Mouse (Mus musculus) stomach, embryonic 15.5 days (tissue): ENCODE measurements around the gene Bicc1. TPM values are rescaled to one million over a fixed set of nuclear protein-coding genes. Genes with fewer than 3 reads are reported as not detected.
"Not testable (repeated sequence)": the region's sequence is repeated elsewhere in the genome, so short reads cannot be mapped to it uniquely, and the experiment has no call there.

Experiments
- ATAC-seq: fragments of 200-750 bp; cut with Nextera tagmentation; 2 replicates; pipeline ENCODE4 v1.8.0; 2017; ENCODE audit warnings: low read depth, moderate number of reproducible peaks, moderate TSS enrichment; ENCODE audit not compliant: insufficient read depth, low FRiP score
- H3K27ac ChIP-seq: fragments of 300-500 bp; sonication (generic); 2 replicates; pipeline ENCODE4 v1.5.1; 2015; ENCODE audit warnings: mild to moderate bottlenecking, inconsistent platforms
- H3K27me3 ChIP-seq: fragments of 300-500 bp; sonication (generic); replicated peaks from 2 replicates; pipeline ENCODE4 v1.6.1; 2015; ENCODE audit warnings: inconsistent platforms
- H3K36me3 ChIP-seq: fragments of 300-500 bp; sonication (generic); 2 replicates; pipeline ENCODE4 v1.6.1; 2015; ENCODE audit warnings: inconsistent platforms
- H3K4me1 ChIP-seq: fragments of 300-500 bp; sonication (generic); 2 replicates; pipeline ENCODE4 v1.6.1; 2015; ENCODE audit warnings: inconsistent platforms
- H3K4me2 ChIP-seq: fragments of 300-500 bp; sonication (generic); 2 replicates; pipeline ENCODE4 v1.6.1; 2015; ENCODE audit warnings: mild to moderate bottlenecking, inconsistent platforms
- H3K4me3 ChIP-seq: fragments of 300-500 bp; sonication (generic); replicated peaks from 2 replicates; pipeline ENCODE4 v1.5.1; 2015; ENCODE audit warnings: inconsistent platforms
- H3K9ac ChIP-seq: fragments of 300-500 bp; sonication (generic); 2 replicates; pipeline ENCODE4 v1.6.1; 2015; ENCODE audit warnings: inconsistent platforms
- H3K9me3 ChIP-seq: fragments of 300-500 bp; sonication (generic); 2 replicates; pipeline ENCODE4 v1.6.1; 2016; ENCODE audit warnings: inconsistent platforms
- WGBS: fragments of 180-500 bp; shearing (Covaris S2); methylation state at CpG from one replicate; pipeline ENCODE4 v1.1.7; 2015; 5-methylcytosine and 5-hydroxymethylcytosine counted together
- polyA plus RNA-seq: library from polyadenylated mRNA; unstranded; fragments of >200 nt; fragmentation: Nextera tagmentation; extraction: Ambion mirVana; gene quantifications from 2 replicates; pipeline ENCODE4 v1.2.1, GENCODE M21; 2015

Gene Bicc1
- polyA plus RNA-seq, 1 experiment from 2014 or later: 23.1 TPM

DNA sequence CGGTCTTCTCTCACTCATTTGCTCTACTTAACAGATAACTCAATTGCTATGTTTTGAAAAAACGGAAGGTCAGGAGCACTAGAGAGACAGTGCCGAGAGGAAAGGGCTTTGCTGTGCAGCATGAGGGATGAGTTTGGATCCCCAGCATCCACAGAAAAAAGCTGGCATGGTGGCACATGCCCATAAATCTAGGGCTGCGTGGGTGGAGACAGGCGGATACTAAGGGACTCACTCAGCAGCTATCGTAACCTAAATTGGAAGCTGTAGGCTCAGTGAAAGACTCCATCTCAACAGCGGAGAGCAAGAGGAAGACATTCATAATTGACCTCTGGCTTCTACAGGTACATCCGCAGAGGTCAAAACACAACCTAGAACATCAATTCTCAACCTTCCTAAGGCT, 179.8 kb downstream of the Bicc1 start:
- Histone ChIP-seq H3K4me1 (0 out of 2 replicates have a peak, but pooled peaks cover 8% of the 10 kb centered on the region), H3K4me3 (no peak overlapping the region), H3K9me3 (no peaks in the 10 kb centered on the region), H3K9ac (no peak overlapping the region), H3K27me3 (no peaks in the 10 kb centered on the region), H3K4me2 (no peak overlapping the region), H3K36me3 (no peaks in the 10 kb centered on the region), H3K27ac (no peak overlapping the region)
- ATAC-seq: no peak
- WGBS: 93% methylated on average over 8 of the region's 8 CpGs

- WGBS: 37% methylated on average over 6 of the region's 6 CpGs
- no peak overlapping the region for H3K4me2 ChIP-seq
- H3K4me1 ChIP-seq: 0 out of 2 replicates have a peak, but pooled peaks cover 8% of the 10 kb centered on the region
- H3K27me3 ChIP-seq: no peaks in the 10 kb centered on the region
- no peak overlapping the region for H3K27ac ChIP-seq
- no peak overlapping the region for H3K4me3 ChIP-seq
- H3K9ac ChIP-seq: no peak overlapping the region
- no peaks in the 10 kb centered on the region for H3K9me3 ChIP-seq
- ATAC-seq: no peak
- no peaks in the 10 kb centered on the region for H3K36me3 ChIP-seq
Measured at GRCm38 (mm10) chr10:70977141-70977540, 182.4 kb downstream of the Bicc1 start.

DNA sequence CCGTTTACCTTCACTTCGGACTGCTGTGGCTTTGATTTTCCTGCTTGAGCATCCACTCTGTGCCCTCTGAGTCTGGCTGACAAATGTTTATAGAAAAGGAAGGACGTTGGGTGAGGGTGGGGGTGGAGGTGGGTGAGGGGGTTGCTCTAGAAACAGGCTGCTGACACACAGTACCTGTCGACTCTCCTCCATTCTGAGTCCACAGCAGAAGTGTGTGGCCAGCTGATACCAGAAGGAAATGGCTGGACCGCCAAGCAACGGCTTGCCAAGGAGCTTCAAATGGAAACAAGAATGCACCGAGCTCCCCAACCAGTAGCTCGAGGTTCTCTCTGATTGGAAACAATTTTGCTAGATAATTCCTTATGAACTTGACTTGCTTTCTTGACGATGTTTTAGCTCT, 182.9 kb downstream of the Bicc1 start:
- 35% methylated on average over 9 of the region's 9 CpGs for WGBS
- Histone ChIP-seq H3K4me2 (no peak overlapping the region), H3K27me3 (no peaks in the 10 kb centered on the region), H3K9ac (no peak overlapping the region), H3K4me3 (no peak overlapping the region), H3K9me3 (no peaks in the 10 kb centered on the region), H3K36me3 (no peaks in the 10 kb centered on the region), H3K4me1 (0 out of 2 replicates have a peak, but pooled peaks cover 8% of the 10 kb centered on the region), H3K27ac (no peak overlapping the region)
- ATAC-seq: no peak

DNA sequence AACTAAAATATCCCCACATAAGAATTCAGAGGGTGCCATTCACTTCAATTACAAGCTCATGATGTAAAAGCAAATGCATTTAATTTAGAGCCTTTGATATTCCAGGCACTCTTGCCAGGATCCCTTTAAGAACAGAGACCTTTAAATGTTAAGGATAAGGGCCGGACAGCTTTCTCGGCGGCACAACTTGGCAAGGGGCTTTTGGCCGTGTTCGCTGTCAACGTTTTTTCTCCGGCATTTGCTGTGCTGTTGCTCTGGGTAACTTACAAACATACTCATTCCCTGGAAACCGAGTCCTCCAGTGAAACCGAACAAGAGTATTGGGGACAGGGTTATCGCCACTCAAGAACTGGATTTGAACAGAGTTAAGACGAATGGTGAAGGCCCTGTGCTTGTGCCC, 188.3 kb downstream of the Bicc1 start:
- no peak overlapping the region for H3K9ac ChIP-seq
- H3K27me3 ChIP-seq: no peaks in the 10 kb centered on the region
- H3K27ac ChIP-seq: no peak overlapping the region
- H3K4me1 ChIP-seq: peaks cover 7% of the 10 kb centered on the region
- ATAC-seq: no peak
- 87% methylated on average over 11 of the region's 11 CpGs for WGBS
- H3K4me2 ChIP-seq: no peak overlapping the region
- H3K4me3 ChIP-seq: no peak overlapping the region
- no peaks in the 10 kb centered on the region for H3K36me3 ChIP-seq
- H3K9me3 ChIP-seq: no peaks in the 10 kb centered on the region

- no peak overlapping the region for H3K9ac ChIP-seq
- 79% methylated on average over 13 of the region's 13 CpGs for WGBS
Measured at GRCm38 (mm10) chr10:70968848-70969683, 190.4 kb downstream of the Bicc1 start.

DNA sequence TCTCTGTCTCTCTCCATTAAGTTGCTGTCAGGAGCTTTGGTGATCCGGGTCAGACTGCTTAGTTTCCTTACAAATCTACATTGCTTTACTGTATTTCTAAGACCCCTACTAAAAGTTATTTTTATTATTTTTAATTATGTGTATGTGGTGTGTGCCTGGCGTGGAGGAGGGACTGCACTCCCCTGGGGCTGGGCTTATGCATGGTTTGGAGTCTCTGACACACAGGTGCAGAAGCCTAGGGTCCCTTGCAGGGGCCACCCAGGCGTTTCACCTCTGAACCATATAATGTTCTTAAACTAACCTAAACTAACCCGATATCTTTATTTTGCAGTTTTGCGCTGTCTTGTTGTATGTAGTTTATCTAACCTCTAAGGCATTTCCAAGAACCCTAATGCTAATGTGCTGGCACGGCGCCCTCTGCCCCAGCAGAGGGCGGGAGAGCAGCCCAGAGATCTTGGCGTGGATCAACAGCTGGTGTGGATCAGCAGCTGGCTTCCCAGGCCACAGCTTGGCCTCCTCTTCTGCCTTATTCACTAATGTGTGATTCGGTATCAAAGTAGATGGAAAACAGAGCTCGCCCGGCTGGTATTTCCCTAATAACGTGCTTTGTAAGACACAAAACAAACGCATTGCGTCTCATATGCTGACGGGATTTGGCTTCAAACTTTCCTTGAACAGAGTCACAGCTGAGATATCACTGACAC, 192.7 kb downstream of the Bicc1 start:
- no peaks in the 10 kb centered on the region for H3K9me3 ChIP-seq
- H3K36me3 ChIP-seq: no peaks in the 10 kb centered on the region
- WGBS: 39% methylated on average over 16 of the region's 16 CpGs
- no peak overlapping the region for H3K4me2 ChIP-seq
- no peaks in the 10 kb centered on the region for H3K27me3 ChIP-seq
- no peak overlapping the region for H3K4me3 ChIP-seq
- H3K27ac ChIP-seq: peak overlapping the region; percentile 51; the same call in 1 of the 2 replicates
- peak; percentile 61; the same call in 1 of the 2 replicates for ATAC-seq
- peaks cover 7% of the 10 kb centered on the region for H3K4me1 ChIP-seq
- no peak overlapping the region for H3K9ac ChIP-seq

More at GRCm38 (mm10) chr10:70968848-70969683, 190.4 kb downstream of the Bicc1 start:
- Histone ChIP-seq H3K4me1 (peaks cover 7% of the 10 kb centered on the region), H3K9me3 (no peaks in the 10 kb centered on the region), H3K4me3 (no peak overlapping the region), H3K4me2 (no peak overlapping the region), H3K36me3 (no peaks in the 10 kb centered on the region), H3K27ac (no peak overlapping the region), H3K27me3 (no peaks in the 10 kb centered on the region)
- ATAC-seq: no peak

DNA sequence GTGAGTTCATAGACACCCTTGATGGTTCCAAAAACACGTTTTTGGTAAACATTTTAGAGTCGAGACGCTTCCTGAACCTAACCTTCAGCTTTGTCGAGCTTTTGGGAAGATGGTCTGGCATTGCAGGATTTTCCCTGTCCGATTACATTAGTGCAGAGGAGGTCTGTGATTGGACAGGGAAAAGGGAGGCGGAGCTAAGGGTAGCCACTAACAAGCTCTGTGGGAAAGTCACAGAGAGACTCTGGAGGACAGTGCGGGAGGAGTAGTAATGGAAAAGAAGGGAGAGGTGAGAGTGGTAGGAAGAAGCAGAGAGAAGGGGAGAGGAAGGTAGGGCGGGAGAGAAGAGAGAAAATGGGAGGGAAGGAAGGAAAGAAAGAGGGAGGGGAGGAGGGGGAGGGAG, 194.8 kb downstream of the Bicc1 start:
- no peak overlapping the region for H3K9ac ChIP-seq
- no peak for ATAC-seq
- 43% methylated on average over 8 of the region's 8 CpGs for WGBS
- H3K36me3 ChIP-seq: no peaks in the 10 kb centered on the region
- H3K27me3 ChIP-seq: no peaks in the 10 kb centered on the region
- H3K27ac ChIP-seq: no peak overlapping the region
- H3K9me3 ChIP-seq: no peaks in the 10 kb centered on the region
- H3K4me3 ChIP-seq: no peak overlapping the region
- H3K4me2 ChIP-seq: no peak overlapping the region
- H3K4me1 ChIP-seq: peaks cover 7% of the 10 kb centered on the region

GRCm38 (mm10) chr10:70963599-70964193, 195.8 kb downstream of the Bicc1 start:
- no peak for ATAC-seq

DNA sequence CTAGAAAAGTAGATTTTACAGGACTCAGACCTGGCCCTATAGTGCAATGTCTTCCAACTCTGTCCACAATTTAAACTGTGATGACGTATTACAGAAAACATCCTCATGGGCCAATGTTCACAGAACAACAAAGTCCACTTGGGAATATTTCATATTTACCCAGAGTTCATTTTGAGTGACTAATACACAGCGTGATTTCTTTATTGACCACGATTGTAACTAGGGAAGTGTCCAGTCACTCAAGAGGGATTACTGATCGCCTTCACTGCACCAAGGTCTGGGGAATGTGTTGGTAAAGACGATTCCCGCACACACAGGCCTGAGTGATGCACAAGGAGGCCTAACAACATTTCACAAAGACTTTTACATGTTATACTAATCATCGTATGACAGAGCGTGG, 197.9 kb downstream of the Bicc1 start:
- Histone ChIP-seq H3K9me3 (no peaks in the 10 kb centered on the region), H3K4me2 (no peak overlapping the region), H3K27me3 (no peaks in the 10 kb centered on the region), H3K4me1 (no peaks in the 10 kb centered on the region), H3K27ac (no peak overlapping the region), H3K36me3 (no peaks in the 10 kb centered on the region), H3K9ac (no peak overlapping the region), H3K4me3 (no peak overlapping the region)
- no peak for ATAC-seq
- 81% methylated on average over 8 of the region's 8 CpGs for WGBS

More at GRCm38 (mm10) chr10:70963599-70964193, 195.8 kb downstream of the Bicc1 start:
- Histone ChIP-seq H3K4me3 (no peak overlapping the region), H3K27ac (no peak overlapping the region), H3K9ac (no peak overlapping the region), H3K4me2 (no peak overlapping the region), H3K36me3 (no peaks in the 10 kb centered on the region), H3K4me1 (peaks cover 4% of the 10 kb centered on the region; the same call in 1 of the 2 replicates), H3K27me3 (no peaks in the 10 kb centered on the region), H3K9me3 (no peaks in the 10 kb centered on the region)
- 51% methylated on average over 8 of the region's 8 CpGs for WGBS

GRCm38 (mm10) chr10:70960396-70960795, 199.1 kb downstream of the Bicc1 start:
- H3K4me3 ChIP-seq, H3K36me3 ChIP-seq, H3K27ac ChIP-seq, H3K4me2 ChIP-seq, H3K9me3 ChIP-seq, H3K4me1 ChIP-seq, H3K9ac ChIP-seq, ATAC-seq, H3K27me3 ChIP-seq: not testable (repeated sequence)
- WGBS: 87% methylated on average over 6 of the region's 6 CpGs

DNA sequence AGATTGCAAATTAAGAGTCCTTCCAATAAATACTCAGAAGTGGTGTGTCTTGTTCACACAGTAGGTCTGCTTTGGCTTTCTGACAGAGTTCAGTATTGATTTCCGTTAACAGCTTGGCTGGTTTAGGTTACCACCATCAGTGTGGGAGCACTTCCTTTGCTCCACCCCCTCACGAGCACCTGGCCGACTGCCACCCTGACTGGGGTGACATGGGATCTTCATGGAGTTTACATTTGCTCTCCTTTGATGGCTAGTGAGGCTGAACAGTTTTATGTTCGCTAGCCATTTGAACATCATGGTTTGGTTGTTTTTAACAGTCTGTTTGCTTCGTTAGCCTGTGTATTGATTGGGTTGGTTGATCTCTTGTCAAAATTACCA, 206.7 kb downstream of the Bicc1 start:
- 0 out of 2 replicates have a peak, but pooled peaks cover 3% of the 10 kb centered on the region for H3K4me1 ChIP-seq
- no peak for ATAC-seq
- no peaks in the 10 kb centered on the region for H3K27me3 ChIP-seq
- H3K27ac ChIP-seq: no peak overlapping the region
- 67% methylated on average over 5 of the region's 5 CpGs for WGBS
- H3K9me3 ChIP-seq: no peaks in the 10 kb centered on the region
- no peak overlapping the region for H3K4me3 ChIP-seq
- 0 out of 2 replicates have a peak, but pooled peaks cover 6% of the 10 kb centered on the region for H3K36me3 ChIP-seq
- H3K9ac ChIP-seq: no peak overlapping the region
- no peak overlapping the region for H3K4me2 ChIP-seq
